Mouse (Mus musculus) megakaryocyte, adult 5-6 weeks (primary cell): ENCODE data around the gene Brk1. TPM values are rescaled to one million over a fixed set of nuclear protein-coding genes. Genes with fewer than 3 reads are reported as not detected.

Experiments
- ATAC-seq: 2 replicates; pipeline ENCODE4 v1.8.0; 2016; ENCODE audit warnings: mild to moderate bottlenecking, inconsistent platforms; ENCODE audit not compliant: poor library complexity, severe bottlenecking
- total RNA-seq, 2 experiments: library from RNA; stranded (forward) in 1 of 2; stranded (reverse) in 1 of 2; fragments of 153-499, 151-499 nt in 1 of 2; fragments of 221-1000, 200-1000 nt in 1 of 2; gene quantifications; 2 replicates each; pipeline versions ENCODE4 v1.2.3 to v1.2.4; 2015 to 2017

Gene Brk1
- total RNA-seq, 2 experiments from 2014 or later: 211 to 398 TPM

DNA sequence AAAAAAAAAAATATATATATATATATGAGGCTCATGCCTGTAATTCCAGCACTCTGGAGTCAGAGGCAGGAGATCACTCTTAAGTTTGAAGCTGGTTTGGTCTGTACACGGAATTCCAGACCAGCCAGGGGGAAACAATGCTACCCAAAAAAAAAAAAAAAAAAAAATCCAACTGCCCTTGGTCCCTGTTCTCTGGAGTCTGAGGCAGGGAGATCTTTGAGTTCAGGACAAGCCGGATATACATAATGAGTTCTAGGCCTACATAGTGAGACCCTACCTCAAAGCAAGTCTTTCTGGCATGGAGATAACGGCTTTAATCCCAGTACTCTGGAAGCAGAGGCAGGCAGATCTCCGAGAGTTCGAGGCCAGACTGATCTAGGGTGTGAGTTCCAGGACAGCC, 18.8 kb downstream of the Brk1 start:
- ATAC-seq: no peak

DNA sequence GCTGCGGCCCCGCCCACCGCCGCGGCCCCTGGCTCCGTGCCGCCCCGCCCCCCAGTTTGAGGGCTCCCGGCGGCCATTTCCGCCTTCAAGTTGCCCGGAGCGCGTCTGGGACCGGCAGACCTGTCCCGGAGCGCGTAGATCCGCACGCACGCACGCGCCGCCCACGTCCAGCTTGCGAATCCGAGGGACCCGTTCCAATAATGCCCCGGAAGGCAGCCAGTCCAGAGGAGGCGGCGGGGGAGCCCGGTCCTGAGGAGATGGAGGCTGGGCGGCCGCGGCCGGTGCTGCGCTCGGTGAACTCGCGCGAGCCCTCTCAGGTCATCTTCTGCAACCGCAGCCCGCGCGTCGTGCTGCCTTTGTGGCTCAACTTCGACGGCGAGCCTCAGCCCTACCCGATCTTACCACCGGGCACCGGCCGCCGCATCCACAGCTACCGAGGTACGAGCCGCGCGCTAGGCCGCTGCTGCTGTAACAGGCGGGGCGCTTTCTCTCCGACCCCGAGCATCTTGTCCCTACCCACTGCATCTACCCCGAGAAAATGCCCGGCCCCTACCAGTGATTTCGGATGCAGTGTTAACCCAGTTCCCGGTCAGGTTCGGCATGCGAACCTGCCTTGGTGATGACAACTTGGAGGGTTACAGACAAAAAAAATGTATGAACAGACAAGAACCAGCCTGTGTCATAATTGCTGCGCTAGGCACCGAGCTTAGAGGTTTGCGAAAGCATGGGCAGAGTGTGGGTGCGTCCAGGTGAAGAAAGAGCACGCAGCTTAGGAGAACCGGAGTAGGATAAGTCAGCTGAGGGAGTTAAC, 19.6 kb downstream of the Brk1 start, which contains the start of gene Vhl:
TSS of gene Vhl (plus strand) at position 19 of the 811 bp plus-strand sequence.
- peak; percentile 83 for ATAC-seq

DNA sequence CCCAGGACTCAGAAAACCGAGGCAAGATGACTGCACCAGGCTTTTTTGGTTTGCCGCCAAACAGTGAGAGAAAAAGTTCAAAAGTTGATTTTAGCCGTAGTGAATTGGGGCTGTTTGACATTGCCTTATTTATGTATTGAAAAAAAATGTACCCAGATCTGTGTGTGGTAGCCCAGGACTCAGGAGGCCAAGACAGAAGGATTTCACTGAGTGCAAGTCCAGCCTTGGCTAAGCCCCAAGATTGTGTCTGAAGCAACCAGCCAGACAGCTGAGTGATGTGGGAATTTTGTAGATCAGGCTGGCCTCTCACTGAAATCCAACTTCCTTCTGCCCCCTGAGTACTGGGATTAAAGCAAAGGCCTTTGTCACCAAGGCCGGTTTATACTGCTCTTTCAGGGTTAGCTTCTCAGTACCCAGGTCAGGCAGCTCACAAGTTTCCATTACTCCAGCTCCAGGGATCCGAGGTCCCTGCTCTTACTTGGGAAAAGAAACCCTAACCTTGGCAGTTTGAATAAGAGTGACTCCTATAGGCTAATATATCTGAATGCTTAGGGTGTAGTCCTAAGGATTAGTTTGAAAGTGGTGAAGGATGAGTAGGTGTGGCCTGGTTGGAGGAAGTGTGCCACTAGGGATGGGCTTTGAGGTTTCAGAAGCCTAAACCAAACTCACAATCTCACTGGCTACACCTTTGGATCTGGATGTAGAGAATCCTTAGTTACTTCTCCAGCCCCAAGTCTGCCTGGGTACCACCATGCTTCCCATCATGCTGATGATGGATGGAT, 20.6 kb downstream of the Brk1 start:
- ATAC-seq: 0 out of 2 replicates have a peak, but pooled peaks have one; percentile 13

DNA sequence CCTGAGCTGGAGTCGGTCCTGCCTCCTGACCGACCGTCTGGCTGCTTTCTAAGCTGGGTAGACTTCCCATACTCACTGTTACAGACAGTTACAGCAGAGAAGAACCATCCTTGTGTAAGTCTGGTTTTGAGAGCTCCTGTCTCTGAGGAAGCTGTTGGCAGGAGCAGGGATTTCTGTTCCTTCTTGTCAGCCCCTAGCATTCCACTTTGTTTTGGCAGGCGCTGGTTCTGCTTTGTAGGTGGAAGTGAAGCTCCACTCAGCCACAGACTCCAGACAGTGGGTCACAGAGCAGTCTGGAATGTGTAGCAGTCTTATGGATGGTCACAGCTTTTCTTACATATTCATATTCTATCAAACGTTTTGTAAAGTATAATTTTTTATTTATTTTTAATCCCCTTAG, 25.8 kb downstream of the Brk1 start:
- ATAC-seq: peak; percentile 77

DNA sequence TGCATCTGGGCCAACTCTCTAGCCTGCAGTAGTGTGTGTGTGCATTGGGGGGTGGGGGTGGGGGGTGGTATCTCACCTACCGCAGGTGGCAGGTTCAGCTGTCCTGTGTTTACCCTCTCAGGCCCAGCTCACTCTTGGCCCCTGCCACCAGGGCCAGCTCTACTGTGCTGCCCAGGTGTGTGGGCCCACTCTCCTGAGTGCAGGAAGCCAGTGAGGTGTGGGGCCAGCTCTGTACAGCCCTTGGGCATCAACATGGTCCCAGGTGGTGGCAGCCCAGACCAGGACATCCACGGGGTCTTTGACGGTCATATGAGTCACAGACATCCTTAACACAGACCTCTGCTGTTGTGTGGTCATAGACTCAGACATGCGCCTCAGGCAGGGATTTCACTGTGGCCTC, 28.3 kb downstream of the Brk1 start:
- no peak for ATAC-seq

DNA sequence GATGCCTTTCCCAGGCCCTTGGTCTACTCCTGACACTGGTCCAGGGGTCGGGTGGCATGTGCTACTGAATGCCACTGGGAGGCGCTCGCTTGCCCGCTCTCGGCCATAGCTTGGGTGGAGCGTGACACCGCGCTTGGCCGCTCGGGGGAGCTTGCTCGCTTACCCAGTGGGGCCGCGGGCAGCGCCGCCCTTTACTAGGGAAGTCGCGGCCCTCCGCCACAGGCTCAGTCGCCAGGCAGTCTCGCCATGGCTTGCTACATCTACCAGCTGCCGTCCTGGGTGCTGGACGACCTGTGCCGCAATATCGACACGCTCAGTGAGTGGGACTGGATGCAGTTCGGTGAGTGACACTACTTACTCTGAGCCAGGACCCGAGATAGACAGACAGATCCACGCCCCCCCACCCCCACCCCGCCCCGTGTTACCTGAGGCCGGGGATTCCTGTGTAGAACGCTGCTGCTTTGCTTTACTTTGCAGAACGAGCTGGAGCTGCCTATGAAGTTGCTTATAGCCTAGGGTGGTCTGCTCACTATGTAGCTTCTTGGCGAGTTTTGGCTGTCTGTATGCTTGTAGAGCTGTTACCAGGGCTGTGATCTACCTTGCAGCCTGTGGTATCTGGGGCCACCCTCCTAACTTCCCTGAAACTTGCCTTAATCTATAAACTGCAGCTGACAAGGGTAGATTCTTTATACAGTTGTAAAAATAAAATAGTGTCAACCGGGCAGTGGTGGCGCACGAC, 33.9 kb downstream of the Brk1 start, which contains the start of gene Irak2:
TSS of gene Irak2 (plus strand) at position 166 of the 739 bp plus-strand sequence.
- ATAC-seq: peak; percentile 100

DNA sequence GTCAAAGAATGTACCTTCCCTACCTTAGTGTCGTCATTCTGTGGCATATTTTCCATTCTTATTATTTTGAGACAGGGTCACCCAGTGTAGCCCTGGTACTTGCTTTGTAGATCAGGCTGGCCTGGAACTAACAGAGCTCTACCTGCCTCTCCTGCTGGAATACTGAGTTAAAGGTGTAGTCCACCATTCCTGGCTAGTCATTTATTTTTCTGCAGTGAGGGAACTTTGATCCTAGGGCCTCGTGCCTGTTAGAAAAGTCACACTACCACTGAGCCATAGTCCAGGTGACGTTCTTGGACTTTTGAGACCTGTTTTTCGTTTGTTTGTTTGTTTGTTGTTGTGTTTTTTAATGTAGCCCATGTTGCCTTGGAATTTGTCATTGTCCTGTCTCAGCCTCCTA, 34.6 kb downstream of the Brk1 start:
- no peak for ATAC-seq

DNA sequence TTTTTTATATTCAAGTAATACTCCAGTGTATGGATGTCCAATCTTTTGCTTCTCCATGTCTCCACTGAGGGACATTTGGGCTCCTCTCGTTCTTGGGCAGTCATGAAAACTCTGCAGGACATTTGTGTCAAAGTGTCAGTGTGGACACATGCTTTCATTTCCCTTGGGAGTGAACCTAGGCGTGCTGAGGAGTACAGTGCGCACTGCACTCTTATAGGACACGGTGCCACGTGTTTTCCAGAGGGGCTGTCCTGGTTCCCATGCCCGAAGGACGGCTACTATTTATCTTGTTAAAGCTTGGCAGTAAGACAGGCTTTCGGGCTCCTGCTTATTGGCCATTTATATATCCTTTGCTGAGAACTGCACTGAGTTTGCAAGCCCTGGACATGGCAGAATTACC, 38.0 kb downstream of the Brk1 start:
- ATAC-seq: no peak

DNA sequence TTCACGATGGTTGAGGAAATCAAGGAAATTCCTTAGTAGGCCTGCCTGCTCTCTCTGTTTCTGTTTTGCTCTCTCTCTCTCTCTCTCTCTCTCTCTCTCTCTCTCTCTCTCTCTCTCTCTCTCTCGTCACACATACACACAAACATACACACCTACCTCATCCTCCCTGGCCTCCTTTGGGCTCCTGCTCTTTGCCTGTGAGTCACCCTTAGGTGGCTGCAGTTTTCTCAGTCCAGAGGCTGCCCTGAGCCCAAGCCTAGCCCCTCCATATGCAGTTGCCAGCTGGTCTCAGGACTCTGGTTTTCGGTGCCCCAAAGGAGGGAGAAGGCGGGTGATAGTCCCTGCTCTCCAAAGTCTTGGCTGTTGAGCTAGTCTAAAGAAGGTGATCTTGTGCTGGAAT, 38.4 kb downstream of the Brk1 start:
- ATAC-seq: no peak

DNA sequence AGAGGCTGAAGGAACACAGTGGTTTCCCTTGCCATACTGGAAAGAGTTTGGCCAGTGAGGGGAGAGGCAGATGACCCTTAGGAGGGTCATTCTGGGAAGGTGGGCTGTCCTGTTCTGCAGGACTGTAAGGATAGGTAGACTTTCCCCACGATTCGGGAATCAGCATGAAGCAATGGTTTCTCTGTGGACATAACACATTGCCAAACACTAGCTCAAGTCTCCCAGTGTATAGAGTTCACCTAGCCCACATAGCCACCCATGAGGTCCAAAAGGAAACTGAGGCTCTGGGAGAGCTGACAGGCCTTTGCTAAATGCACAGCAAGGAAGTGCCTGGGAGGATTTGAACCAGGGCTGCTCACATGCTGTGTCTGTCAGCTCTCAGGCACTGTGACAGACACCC, 39.4 kb downstream of the Brk1 start:
- no peak for ATAC-seq

DNA sequence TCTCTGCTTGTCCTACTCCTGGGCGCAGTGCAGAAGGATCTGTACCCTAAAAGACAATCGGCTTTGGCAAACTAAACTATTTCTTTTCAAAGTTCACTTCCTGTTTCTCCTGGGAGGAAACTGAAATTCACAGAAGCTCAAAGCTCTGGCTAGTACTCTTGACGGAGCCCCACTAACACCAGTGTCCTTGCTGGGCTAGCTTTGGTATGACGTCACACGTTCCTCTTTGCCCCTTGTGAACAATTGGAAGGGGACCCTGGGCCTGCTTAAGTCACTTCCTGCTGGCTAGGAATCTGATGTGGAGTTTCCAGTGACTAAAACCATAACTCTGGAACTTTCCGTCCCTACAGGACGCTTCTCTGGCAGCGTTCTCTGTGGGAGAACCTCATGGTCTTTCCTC, 40.2 kb downstream of the Brk1 start:
- peak; percentile 86 for ATAC-seq

DNA sequence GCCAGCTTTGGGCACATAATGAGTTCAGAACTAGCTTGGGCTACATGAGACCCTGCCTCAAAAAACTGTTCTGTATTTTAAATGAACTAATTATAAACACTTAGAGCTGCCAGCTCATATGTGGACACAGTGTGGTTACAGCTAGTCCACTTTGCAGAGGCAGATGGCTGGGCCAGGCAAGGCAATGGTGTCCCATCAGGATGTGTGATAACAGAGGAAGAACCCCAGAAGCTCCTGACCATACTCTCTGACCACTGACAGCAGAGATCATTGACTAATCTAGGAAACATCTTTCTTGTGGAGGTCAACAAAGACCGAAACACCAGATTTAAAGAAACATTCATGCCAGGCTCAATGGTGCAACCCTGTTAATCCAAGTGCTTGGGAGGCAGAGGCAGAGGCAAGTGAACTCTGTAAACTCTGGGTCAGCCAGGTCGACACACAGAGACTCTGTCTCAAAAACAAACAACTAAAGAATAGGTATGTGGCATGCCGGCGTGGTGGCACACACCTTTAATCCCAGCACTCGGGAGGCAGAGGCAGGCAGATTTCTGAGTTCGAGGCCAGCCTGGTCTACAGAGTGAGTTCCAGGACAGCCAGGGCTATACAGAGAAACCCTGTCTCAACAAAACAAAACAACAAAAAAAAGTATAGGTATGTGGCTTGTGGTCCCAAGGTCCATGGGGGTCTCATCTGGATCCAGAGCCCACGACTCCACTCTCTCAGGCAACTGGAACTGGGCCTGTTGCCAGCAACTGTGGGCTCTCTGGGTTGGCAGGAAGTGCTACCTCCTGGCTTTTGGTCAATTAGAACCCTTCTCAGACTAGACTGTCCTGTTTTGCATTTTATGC, 45.0 kb downstream of the Brk1 start:
- peak; percentile 20 for ATAC-seq

DNA sequence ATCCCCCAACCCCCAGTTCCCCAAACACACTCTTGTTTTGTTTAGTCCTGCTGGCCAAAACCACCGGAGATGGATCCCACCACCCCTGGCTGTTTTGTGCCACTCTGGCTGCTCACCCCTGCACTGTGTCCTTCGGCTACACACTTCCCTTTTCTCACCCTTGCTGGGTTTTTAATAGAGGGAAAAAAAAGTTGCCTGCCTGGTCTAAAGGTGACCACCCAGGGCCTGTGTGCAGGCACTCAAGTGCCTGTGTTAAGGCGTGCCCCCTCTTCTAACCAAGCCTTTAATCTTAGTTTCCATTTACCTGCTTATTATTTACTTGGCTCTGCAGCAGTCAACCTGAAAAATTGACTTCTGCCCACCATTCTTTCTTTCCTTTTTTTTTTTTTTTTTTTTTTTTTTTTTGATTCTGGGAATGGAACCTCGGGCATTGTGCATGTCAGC, 45.6 kb downstream of the Brk1 start:
- ATAC-seq: peak; percentile 47

DNA sequence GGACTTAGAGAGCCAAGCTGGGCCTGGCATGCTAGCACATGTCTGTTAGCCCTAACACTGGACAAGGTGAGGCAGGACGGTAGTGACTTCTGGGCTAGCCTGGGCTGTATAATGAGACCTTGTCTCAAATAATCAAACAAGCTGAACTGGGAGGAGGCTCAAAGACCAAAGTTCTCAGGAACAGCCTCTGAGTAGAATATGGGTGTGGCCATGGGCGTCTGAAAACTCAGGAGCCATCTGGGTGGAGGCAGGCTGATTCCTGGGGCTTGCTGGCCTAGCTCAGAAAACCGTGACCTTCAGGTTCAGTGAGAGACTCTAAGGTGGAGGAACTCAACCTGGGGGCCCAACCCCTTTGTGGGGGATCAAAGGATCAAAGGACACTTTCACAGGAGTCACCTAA, 47.1 kb downstream of the Brk1 start:
- ATAC-seq: no peak

DNA sequence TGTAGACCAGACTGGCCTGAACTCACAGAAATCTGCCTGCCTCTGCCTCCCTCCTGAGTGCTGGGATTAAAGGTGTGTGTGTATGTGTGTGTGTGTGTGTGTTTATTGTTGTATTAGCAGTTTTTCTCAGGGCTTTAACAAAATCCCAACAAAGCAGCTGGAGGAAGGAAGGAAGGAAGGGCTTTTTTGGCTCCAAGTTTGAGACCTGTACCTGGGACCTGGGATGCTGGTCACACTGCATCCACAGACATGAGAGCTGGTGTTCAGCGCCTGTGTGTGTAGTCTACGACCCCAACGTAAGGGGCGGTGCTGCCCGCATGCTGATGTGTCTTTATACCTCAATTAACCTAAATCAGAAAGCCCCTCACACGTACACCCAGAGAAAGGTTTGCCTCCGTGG, 49.0 kb downstream of the Brk1 start:
- ATAC-seq: no peak

DNA sequence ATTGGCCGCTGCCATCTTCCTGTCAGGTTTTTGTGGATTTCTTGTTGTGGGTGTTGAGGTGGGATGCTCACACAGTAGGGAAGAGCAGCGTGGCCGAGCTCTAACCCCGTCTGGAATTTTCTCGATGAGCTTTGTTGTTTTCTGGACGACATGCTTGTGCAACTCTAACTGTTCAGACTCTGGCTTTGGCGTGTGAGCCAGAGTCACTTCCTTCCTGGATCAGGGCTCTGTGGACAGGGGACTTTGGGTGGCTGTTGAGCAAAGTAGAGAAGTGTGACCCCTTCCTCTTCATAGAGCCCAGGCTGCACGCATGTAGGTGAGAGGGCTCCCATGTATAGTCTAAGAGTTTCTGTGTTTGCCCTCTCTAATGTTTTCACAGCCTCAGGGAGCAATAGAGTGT, 49.5 kb downstream of the Brk1 start:
- ATAC-seq: peak; percentile 70

DNA sequence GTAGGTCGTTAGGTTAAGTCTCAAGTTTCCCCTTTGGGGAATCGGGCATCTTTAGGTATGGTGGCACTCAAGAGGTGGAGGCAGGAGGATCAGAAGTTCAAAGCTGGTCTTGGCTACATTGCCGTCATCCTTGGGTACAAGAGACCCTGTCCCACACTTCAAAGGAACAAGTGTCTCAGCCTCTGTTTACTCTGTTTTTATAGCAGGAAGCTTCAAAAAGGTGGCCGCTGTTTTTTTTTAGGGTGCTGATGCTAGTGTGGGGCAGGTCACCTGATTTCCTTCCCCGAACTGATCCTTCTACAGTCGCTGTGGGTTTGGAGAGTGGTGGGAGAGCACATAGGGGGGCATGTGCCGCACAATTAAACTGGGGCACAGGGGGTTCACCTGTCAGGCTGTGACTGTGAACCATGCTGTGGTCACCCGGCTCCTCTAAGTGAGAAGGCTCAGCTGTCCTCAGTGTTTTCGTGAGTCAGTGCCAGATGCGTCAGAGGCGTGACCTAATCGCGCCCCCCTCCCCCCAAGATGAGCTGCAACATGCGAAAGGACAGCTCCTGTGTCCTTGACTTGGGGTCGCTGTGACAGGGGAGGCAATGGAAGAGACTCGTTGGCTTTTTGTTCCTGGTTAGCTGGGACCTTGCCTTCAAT, 50.3 kb downstream of the Brk1 start:
- ATAC-seq: peak; percentile 62

DNA sequence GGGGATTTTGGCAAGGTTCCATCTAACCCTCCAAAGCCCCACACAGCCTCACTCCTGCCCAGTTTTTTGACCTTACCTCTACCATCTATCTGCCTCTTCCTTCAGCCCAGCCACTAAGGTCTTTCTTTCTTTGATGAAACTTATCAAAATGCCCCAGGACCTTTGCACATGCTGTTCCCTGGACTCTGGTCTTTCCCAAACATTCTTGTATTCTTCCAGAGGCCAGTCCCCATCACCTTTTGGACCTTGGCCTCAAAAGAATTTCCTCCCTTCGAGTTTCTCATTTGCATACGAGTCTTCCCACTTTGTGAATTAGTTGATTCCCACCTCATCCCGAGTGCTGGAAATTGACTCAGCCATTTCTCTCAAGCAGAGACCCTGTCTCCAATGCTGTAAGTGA, 50.9 kb downstream of the Brk1 start:
- ATAC-seq: no peak

DNA sequence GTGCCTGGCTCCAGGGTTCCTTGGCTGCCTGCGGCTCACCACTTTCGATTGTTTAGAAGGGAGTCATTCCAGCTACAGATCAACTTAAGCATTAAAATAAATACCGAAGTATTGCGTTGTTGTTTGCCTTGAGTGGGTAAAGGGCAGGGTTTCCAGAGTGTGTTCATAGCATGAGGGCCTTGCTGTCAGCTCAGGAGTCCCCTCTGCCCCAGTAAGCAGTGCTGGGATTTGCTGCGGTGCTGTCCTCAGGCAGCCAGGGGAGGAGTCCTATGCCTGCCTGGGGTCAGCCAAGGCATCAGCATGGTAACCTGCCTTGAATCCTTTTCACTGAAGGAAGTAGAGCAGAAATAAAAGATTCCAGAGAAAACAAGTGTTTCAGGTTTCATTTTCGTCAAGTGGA, 52.3 kb downstream of the Brk1 start:
- ATAC-seq: no peak

DNA sequence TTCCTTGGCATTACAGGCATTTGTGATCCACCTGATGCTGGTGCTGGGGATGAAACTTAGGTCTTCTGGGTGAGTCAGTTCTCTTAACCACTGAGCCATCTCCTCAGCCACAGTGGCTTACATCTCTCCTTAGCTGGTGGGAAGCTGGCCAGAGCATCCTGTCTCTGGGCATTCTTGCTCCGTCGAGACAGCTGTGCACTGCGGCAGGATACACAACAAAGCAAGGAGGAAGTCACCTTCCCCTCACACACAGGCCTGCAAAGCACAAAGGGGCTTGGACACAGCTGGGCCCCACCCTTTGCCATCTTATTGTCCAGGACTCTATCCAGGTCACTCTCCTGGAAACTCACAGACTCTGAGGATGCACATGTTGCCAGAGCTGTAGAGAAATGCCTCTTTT, 53.7 kb downstream of the Brk1 start:
- ATAC-seq: no peak
